Mouse (Mus musculus) granulocyte monocyte progenitor cell, adult 5-6 weeks (primary cell): Measurements from ENCODE around the gene Arhgap44. TPM values are rescaled to one million over a fixed set of nuclear protein-coding genes. Genes with fewer than 3 reads are reported as not detected.
A peak's percentile ranks its signal among the peaks of the same experiment; 100 is the strongest.

Experiments
- ATAC-seq: replicated peaks from 2 replicates; pipeline ENCODE4 v1.8.0; 2016; ENCODE audit warnings: mild to moderate bottlenecking, moderate TSS enrichment, inconsistent platforms; ENCODE audit not compliant: poor library complexity, severe bottlenecking
- total RNA-seq, 2 experiments: library from RNA; stranded (forward) in 1 of 2; stranded (reverse) in 1 of 2; fragments of 200-712, 200-1000 nt in 1 of 2; fragments of >200 nt in 1 of 2; fragmentation: Nextera tagmentation in 1 of 2; gene quantifications; 2 replicates each; pipeline ENCODE4 v1.2.3; 2014 to 2017

Arhgap44 gene
- total RNA-seq (2014; fragmentation: Nextera tagmentation) = not detected in 2 replicates
- total RNA-seq (2017) = not detected in 2 replicates

DNA sequence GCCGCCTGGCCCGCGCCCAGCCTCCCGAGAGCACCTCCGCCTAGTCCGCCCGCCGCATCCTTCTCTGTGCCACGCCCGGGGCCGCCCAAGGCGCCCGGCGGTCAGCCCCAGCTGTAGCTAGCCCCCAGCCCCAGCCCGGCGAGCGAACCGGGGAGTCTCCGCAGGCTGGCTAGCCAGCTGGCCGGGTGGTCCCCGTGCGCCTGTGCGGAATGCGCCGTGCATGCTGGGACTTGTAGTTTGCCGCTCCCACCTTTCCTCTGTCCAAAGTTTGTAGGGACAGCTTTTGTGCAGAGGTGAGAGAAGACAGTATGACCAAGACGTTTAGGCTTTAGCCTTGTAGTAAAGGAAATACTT, at the start of gene Arhgap44:
Gene Arhgap44, minus strand, starts transcription at position 195 of the 354 bp plus-strand sequence.
- no peak for ATAC-seq

DNA sequence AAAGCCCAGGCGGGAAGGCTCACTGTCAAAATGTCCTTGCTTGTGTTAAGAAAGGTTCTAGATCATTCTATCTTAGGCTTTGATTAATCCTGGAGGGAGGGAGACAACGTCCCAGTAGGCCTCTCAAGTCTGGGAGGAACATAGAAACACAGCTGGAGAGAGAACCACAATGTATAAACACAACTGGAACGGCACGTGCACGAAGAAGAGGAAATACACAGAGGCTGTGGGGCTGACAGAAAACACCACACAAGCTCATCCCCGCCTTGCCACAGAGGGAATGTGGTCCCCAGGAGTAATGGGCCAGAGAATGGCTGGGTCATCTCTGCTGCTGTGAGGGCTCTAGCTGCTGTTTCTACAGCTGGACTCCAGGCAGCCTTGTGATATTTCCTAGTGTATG, 48.9 kb upstream of the Arhgap44 start:
- no peak for ATAC-seq

DNA sequence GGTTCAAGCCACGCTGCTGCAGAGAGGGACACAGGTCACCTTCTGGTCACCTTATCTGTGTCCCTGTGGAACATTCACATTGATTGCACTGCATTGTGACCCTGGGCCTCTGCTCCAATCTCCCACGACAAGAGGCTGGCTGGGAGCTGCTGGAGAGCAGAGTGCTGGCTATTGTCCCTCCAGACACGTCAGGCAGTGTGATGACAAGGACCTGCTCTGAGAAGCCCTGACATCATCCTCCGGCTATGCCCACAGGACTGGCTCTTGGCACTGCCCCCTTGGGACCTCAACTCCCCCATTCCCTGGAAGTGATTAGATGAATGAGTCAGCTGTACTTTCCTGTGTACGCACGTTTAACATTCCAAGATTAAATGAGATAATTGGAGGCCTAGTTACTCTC, 46.7 kb upstream of the Arhgap44 start:
- no peak for ATAC-seq

- no peak for ATAC-seq
These were observed 42.5 kb upstream of the Arhgap44 start for GRCm38 (mm10) chr11:65205306-65205705.

- ATAC-seq = no peak
These were observed 41.9 kb upstream of the Arhgap44 start for GRCm38 (mm10) chr11:65204651-65205050.

DNA sequence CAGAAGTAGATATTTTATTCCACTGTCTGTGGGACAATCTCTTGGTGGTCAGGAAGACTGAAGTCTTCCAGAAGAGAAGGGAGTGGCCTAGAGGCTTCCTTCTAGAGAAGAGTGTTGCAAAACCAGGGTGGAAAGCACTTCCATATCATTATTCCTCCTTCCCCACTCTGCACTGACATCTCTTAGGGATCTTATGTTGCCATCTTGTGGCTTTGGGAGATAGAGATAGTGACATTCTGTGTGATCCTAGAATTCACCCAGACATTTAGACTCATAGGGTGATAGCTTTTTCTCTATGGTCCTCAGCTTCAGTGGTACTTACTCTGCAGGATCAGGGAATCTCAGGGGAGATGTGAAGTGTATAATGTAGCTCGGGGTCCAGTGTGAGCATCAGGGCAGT, 40.3 kb upstream of the Arhgap44 start:
- ATAC-seq = no peak

DNA sequence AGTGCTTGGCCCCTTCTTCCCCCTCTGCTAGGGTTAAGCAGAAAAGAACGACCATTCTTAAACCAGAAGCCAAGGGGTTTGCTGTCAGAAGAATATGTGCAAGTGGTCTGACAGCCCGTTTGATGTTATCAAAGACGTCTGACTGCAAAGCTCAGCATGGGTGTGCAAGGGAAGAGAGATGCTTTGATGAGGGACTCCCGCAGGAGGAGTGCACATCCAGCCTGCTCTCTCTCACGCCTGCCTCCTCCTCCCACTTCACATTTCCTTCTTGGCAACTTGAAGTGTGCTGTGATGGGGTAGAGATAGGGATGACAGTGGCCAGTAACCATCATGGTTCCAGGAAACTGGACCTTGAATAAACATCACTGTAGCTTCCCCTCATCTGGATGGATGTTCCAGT, 39.5 kb upstream of the Arhgap44 start:
- ATAC-seq = no peak

DNA sequence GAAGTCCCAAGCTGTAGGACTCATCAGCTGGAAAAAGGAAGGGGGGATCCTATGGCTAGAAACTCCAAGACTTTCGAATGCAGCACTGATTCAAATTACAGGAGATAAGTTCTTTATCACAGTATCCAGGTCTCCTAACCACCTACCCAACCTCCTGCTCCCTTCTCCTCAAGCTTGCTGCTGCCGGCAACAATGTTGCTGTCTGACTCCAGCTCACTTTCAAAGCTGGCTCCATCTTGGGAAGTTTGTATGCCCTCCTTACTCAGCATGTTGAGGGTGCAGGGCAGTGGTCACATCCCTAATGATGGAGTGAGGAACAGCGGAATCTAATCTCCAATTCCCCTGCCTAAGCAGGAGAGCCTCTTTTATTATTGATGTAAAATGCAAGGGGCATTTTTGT, 35.3 kb upstream of the Arhgap44 start:
- ATAC-seq = no peak

DNA sequence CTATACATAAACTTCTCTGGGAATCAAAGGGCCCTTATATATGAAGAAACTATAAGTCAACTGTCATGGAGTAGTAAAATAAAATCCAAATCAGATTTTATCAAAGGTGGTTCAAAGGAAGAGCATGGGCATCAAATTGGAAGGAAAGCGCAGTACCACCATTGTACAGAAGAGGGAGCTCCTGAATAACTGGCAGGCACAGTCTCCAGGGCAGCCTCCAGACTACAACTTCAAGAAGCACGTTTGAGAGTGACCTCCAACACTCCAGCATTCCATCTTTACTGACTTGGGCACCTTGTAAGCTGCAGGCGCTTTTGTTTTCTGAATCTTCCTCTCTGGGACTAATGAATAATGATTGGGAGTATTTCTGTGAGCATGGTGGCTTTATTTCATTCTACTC, 34.5 kb upstream of the Arhgap44 start:
- ATAC-seq = peak; percentile 52; the same call in 1 of the 2 replicates

DNA sequence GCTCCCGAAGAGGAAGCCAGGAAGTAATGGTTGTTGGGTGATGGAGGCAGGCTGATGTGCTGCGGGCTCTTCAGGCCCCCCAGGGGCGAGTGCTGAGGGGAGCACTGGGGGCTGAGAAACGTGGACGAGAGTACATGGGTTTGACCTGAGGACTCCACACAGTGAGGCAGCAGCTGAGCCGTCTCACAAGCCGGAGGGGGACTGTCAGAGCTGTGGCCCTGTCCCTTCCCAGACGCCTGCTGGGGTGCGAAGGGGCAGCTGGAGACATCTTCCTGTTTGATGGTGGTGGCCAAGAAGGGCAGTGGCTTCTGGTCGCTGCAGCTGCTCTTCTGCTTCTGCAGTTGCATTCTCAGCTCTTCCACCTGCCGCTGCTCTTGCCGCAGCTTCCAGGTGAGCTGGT, 24.2 kb upstream of the Arhgap44 start:
- no peak for ATAC-seq

GRCm38 (mm10) chr11:65185114-65185513, 22.4 kb upstream of the Arhgap44 start:
- no peak for ATAC-seq

- ATAC-seq = no peak
These were observed 7.5 kb upstream of the Arhgap44 start for GRCm38 (mm10) chr11:65170121-65170750.

DNA sequence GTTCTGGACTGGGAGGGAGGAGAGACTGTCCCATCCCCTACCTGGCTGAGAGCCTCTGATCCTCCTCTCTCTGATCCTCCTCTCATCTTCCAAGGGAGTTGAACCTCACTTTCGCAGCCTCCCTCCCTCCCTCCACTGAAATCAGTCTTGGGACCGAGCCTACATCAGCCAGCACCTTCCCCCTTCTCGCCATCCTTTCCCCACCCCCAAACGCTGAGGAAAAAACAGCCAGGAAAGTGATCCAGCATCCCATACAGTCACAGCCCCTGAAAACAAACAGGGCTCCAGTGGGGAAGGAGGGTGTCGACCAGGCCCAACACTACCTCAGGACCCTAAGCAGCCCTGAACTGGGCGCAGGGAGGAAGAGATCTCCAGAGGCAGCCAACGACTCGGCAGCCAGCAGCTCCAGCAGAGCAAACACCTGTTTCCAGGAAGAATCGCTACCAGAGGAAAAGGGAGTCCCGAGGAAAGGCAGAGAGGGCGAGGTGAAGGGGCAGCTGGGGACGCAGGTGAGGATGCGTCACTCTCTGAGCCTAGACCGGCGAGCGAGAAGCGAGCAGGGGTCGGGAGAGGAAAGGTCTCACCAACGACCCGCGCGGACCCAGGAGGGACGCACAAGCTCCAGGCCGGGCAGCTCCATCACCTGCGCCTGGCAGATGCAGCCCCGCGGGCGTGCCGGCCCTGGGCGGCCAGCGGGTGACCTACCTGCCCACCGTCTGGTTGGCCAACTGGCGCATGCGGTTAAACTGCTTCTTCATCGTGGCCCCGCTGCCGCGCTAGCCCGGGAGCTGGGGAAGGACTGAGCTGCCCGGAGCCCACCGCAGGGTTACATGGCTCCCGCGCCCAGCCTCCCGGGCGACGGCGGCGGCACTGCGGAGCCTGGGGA, 637 bp downstream of the Arhgap44 start:
- ATAC-seq = no peak

GRCm38 (mm10) chr11:65160991-65161880, 1.5 kb downstream of the Arhgap44 start:
- ATAC-seq = no peak

DNA sequence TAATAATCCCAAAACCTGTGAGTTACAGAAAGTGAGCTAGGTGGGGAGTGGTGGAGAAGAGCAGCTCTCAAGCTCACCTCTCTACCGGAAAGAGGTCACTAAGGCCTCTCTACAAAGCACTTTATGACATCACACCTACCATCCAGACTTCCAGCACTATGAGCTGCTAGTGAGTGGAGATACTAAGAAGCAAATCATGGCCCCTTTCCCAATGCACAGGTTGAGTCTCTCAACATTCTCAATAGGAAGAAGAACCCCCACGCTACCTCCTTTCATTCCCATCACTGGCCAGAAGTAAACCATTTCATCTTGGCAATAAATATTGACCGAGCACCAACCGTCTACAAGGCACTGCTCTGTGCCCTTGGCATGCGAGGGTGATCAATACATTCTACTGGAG, 3.0 kb downstream of the Arhgap44 start, which contains the start of gene 1700086D15Rik:
Gene 1700086D15Rik, minus strand, starts transcription at position 101 of the 400 bp plus-strand sequence.
- ATAC-seq = no peak

- ATAC-seq = no peak
These were observed 4.1 kb downstream of the Arhgap44 start for GRCm38 (mm10) chr11:65158658-65158990.

GRCm38 (mm10) chr11:65157966-65158657, 4.6 kb downstream of the Arhgap44 start:
- no peak for ATAC-seq

- ATAC-seq = no peak
These were observed 9.8 kb downstream of the Arhgap44 start for GRCm38 (mm10) chr11:65153006-65153405.

DNA sequence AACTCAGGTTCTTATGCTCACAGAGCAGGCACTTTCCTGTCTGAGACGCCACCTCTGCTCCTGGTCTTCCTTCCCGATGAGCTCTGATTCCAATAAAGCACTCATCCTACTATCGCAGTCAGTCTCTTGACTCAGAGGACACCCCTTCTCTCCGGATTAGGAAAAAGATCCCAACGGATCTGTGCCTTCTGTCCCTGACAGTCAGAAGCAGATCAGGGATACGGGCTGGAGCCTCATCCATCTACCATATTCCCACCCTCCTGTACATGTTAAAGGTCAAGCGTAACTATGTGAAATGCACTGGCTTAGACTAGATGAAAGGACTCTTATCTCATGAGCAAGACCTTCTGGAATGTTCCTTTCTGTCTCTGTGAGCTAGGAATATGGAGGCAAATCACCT, 14.3 kb downstream of the Arhgap44 start:
- ATAC-seq = no peak

DNA sequence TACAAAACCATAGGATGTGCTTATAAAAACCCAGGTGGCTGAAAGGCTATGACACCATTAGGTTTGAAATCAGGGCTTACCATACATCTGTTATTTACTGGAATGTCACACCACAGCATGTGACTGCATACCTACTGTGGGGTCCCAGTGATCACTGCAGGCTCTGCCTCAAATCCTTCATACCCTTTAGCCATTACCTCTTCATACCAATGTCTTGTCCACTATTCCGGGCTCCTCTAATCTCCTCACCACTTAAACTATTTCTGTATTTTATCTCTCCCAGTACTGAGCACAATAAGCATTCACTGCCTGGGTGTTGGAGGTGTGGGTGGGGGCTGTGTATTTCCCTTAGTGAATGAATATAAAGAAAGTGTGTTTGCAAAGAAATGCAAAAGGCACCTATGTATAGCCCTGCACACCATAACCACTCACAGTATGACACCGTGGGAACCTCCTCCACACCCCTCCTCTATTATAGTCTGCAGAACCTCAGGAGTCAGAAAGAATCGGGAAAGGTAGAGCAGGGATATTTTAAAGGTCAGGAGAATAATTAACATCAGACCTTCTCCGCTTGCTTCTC, 19.8 kb downstream of the Arhgap44 start:
- ATAC-seq = no peak
